Mouse (Mus musculus): Measurements from ENCODE around the gene Lrch3. TPM values are rescaled to one million over a fixed set of nuclear protein-coding genes. Genes with fewer than 3 reads are reported as not detected.
"Not testable (repeated sequence)": the region's sequence is repeated elsewhere in the genome, so short reads cannot be mapped to it uniquely, and the experiment has no call there.

Lrch3 gene
- total RNA-seq, 2 experiments from 2014 or later = 43.1 to 44.1 TPM

DNA sequence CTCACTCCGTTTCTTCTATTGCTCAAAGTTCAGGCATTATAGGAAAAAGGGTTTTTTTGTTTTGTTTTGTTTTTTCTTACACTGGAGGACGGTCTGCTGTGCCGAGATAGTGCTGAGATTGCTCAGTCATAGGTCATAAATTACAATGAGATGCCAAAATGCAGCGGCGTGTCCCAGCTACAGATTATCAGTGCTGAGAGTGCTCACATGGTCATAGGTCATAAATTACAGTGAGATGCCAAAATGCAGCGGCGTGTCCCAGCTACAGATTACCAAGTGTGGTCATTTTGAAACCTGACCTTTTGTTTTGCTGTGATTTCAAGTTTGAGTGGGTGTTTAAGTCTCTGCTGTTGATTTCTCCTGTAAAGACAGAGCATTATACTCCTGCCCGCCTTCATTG, 7.2 kb upstream of the Lrch3 start:
- DNase-seq (ENCODE audit: low spot score in 2 of 2) = no peak

DNA sequence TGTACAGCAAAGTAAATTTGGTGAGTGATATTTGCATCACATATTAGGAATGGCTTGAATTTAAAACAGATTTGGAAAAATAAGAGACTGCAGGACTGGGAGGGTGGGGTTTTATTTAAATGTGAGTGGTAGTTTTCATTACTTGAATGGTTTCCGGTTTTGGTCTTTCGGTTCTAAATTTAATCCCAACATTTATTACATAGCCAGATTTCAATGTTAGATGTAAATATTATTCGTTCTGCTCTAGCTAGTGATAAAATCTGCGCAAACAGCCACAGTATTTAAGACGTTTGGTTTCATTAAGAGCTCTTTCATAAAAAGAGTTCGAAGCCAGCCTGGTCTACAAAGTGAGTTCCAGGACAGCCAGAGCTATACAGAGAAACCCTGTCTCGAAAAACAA, 688 bp upstream of the Lrch3 start:
- no peak for DNase-seq (ENCODE audit: low spot score in 2 of 2)

DNA sequence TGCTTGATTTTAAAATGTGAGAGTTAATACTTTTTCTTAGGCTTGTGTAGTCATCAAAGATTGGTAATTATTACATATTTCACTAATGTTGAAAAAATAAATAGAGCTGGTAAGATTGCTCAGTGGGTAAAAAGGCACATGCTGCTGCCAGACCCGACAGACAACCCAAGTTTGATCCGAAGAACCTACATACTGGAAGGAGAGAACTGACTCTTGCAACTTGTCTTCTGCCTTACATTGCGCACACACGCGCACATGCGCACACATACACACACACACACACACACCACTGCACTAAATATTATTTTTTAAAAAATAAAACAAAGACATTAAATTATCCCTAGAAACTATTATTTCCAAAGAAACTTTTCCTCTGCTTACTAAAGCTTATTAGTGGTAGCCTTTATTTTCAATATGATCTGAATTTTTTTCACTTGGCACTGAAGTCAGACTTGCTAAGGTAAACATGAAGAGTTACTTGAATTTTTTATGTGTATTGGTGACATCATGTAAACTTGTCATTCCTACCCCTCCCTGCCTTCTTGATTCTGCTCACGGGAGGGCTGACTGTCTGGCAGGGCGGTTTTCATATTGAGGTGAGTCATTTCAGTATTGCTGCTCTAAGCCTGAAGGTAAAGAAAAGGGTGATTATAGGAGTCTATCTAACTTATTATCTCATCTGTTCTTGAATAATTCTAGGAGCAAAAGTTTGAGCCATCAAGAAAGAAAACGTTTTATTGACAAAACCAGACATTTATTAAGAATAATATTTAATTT, 1.6 kb downstream of the Lrch3 start:
- DNase-seq (ENCODE audit: low spot score in 2 of 2) = no peak

DNA sequence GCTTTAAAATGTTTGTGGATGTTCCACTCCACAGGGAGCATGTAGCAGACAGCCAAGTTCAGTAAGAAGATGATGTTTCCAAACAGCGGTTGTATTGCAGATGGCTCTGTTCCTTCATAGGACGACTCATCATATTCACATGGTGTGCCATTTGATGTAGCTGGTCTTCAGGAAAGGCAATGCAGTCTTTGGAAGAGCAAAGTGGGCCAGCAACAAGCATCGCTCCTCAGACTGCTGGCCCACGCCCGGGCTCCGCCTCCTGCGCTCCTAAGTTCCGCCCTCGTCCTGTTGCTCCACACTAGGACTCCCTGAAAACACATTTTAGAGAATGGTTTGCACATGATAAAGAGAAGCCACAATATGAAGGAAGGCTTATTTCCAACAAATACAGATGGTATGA, 12.7 kb downstream of the Lrch3 start:
- not testable (repeated sequence) for DNase-seq (ENCODE audit: low spot score in 2 of 2)

DNA sequence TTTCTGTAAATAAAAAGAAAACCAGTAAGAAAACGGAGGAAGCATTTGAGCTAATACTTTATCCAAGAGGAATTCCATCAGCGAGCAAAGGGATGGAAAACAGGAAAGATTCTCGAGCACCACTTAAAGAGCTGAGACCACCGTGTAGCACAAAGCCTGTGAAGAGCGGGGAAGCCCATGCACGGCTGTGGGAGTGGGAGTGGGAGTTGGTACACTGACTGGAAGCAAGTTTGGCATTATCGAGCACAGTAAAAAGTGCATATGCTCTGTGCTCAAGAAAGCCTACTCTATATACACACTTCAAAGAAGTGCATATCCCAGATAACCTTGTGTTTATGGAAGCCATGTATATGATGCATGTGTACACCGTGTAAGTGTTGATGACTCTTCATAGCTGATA, 13.1 kb downstream of the Lrch3 start:
- no peak for DNase-seq (ENCODE audit: low spot score in 2 of 2)

DNA sequence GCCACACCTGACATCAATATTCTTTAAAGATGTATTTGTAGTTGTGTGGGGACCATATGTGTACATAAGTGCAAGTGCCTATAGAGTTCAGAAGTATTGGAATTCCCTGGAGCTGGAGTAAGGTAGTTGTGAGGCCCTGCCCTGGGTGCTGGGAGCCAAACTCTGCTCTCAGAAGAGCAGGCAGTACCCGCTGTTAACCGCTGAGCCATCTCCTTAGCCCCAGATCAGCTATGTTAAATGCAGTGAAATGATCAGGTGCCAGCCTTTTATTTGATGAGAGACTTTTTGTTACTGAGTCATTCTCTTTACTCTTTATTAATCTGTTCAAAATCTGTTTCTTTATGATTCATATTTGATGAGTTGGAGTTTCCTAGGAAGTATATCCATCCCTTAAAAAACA, 16.0 kb downstream of the Lrch3 start:
- no peak for DNase-seq (ENCODE audit: low spot score in 2 of 2)

DNA sequence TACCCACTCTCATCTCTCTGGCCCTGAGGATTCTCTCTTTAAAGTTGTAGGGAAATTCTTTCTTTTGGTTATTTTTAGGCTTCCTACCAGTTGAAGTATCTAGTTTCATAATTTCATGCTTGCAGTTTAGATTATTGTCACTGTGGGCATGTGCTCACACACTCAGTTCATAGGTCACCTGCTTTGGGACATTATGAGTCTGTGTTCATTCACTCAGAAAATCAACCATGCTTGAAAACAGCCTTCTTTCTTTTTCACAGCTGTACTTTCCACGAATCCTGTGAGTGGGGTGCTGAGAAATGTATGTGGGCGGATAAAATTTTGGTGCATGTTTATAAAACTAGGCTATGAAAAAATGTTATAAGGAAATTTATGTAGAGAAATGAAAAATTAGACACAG, 20.6 kb downstream of the Lrch3 start:
- DNase-seq (ENCODE audit: low spot score in 2 of 2) = no peak

DNA sequence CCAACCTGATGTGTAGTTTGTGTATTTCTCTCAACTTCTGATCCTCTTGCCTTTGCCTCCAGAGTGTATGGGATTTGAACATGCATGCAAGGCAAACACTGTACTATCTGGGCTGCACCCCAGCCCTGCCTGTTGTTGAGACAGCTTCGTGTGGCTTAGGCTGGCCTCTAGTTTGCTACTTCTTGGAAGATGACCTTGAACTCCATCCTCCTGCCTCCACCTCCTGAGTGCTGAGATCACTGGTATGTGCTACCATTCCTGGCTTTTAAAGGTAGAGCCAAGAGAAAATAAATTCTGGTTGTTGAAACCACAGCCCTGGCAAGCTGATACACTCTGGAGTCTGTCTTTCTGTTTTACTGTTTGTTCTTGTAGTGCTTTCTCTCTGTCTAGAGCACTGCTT, 21.2 kb downstream of the Lrch3 start:
- DNase-seq (ENCODE audit: low spot score in 2 of 2) = no peak

DNA sequence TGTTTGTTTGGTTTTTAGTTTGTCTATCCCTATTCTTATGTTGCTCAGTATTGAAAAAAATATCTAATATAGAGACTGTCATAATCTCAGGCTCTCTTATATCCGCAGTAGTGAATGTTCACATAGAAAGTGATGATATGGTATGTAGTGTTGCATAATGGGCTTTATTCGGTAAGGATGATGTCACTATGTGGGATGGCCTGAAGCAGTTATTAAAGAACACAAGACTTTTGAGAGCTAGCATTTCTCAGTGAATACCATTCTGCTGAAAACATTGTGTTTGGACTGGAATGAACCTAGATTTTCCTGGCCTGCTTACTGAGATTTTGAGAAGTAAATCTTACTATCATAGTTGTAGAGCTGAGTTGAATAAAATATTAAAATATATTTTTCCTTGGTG, 23.5 kb downstream of the Lrch3 start:
- DNase-seq (ENCODE audit: low spot score in 2 of 2) = no peak

DNA sequence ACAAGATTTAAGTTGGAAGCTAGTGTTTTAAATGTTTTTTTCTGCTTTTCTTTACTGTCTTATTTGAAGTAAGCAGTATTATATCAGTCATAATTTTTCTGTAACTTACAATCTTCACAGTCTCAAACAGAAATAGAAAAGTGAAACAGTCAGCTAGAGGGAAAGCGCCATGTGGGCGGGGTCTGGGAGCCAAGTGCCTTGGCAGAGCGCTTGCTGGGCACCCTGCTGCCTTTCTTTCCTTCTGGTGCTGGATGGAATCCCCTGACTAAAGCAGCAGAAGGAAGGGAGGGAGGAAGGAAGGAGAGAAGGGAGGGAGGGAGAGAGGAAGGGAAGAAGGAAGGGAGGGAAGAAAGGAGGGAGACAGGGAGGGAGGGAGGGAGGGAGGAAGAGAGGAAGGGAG, 25.4 kb downstream of the Lrch3 start:
- DNase-seq (ENCODE audit: low spot score in 2 of 2) = not testable (repeated sequence)

DNA sequence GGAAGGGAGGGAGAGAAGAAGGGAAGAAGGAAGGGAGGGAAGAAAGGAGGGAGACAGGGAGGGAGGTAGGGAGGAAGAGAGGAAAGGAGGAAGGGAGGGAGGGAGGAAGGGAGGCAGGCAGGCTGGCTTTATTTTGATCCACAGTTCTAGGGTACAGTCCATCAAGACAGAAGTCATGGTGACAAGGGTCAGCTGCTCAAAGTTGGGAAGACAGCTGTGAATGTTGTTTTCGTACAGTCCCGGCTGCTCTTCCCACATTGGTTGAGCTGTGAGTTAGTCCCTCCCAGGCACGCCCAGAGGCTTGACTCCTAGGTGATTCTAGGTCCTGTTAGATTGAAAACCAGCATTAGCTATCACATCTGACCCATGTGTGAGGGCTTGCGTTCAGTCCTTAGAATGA, 25.8 kb downstream of the Lrch3 start:
- DNase-seq (ENCODE audit: low spot score in 2 of 2) = not testable (repeated sequence)

DNA sequence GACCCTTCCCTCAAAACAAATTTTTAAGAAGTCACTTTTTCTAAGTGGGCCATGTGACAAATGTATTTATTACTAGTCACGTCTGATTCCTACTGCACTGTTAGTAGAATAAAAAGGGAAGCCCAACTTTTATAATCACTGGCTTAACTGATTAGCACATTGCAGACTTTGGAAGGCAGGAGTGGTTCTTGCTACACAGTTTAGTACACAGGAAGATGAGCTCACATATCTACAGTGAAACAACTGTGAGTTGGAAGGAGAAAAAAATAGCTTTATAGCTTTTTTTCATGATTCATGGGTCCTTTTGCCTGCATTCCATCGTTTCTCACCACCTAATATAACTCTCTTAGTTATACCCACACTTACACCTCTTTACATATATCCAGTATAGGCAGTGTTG, 27.3 kb downstream of the Lrch3 start:
- DNase-seq (ENCODE audit: low spot score in 2 of 2) = not testable (repeated sequence)

DNA sequence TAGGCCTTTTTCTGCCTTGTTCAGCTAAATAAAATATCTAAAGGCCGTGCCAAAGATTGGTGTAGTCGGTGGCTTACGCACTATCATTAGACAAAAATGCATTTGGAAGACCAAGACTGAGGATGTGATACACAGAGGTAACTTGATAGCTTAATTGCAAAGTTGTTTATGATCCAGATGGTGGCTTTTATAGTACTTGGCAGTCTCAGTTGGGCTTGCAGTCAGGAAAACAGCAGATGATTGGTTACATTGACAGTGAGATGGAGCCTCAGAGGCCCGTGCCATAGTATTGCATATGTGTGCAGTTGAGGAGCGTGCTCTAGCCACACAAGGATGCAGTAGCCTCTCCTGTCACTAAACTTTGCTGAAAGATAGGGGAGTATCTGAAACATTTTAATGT, 28.8 kb downstream of the Lrch3 start:
- DNase-seq (ENCODE audit: low spot score in 2 of 2) = no peak

DNA sequence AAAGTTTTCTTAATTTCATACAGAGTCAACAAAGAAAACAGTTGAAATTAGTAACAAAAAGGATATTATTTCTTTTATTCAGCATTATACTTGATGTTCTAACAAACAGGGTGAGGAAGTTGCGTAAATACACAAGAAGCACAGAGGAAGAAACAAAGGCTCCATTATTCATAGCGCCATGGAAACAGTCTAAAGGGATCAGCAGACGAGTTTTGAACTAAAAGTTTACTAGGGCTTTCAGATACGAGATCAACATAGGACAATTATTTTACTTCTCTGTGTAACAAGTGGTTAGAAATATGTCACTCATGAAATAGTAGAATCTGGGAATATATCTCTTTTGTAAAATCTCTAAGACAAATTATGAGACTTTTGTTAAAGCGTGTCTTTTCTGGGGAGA, 31.5 kb downstream of the Lrch3 start:
- DNase-seq (ENCODE audit: low spot score in 2 of 2) = no peak

DNA sequence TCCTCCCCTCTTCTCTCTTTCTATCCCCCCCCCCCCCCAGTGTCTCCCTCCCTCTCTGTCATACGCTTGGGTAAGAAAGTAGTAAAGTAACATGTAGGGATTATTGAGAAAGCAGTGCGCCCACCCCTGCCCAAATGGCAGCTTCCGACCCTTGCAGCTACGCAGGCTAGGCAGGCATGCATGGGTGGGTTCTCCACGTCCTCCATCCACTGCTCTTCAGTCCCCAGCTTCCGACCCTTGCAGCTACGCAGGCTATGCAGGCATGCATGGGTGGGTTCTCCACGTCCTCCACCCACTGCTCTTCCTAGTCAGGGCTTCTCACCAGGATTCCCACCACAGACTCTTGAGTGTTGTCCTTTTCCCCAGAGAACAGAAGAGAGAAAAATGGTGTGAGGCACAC, 34.1 kb downstream of the Lrch3 start:
- no peak for DNase-seq (ENCODE audit: low spot score in 2 of 2)

DNA sequence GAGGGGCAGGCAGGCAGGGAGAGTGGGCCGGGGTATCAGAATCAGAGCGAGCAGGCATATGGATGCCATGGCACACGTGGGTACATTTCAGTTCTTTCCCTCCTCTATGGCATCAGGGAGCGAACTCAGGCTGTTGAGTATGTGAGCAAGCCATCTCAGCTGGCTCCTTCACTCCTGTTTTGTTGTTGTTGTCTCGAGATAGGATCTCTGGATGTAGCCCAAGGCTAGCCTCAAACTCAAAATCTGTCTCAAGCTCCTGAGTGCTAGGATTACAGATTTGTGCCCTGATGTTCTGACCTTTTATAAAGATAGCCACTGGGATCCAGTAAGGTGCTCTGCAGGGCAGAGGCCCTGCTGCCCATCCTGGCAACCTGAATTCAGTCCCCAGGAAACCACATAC, 34.8 kb downstream of the Lrch3 start:
- no peak for DNase-seq (ENCODE audit: low spot score in 2 of 2)

DNA sequence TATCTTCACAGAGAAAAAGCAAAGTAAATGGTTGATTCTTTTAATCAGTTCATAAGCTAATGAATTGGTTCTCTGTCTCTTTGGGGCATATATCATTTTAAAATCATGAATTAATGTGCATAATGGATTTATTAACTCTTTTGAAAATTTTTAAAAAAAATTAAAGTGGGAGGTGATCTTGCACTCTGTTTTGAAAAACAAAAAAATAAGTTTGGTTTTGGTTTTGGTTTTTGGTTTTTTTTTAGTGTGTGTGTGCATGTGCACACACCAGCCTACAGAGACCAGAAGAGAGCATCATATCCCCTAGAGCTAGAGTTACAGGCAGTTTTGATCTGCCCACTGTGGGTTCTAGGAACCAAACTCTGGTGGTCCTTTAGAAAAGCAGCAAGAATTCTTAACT, 35.4 kb downstream of the Lrch3 start:
- no peak for DNase-seq (ENCODE audit: low spot score in 2 of 2)

DNA sequence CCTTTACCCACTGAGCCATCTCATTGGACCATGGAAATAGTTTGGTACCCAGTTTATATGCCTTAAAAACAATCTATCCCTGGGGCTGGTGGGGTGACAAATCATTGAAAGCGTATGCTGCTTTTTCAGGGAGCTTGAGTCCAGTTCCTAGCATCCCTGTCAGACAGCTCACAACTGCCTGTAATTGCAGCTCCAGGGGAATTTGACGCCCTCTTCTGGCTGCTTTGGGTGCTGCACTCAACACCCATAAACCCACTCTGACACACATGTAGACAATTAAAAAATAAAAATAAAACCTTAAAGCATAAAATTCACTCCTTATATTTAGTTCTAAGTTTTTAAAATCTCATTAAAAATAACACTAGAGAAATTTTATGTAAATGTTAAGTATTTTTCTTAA, 37.2 kb downstream of the Lrch3 start:
- no peak for DNase-seq (ENCODE audit: low spot score in 2 of 2)

DNA sequence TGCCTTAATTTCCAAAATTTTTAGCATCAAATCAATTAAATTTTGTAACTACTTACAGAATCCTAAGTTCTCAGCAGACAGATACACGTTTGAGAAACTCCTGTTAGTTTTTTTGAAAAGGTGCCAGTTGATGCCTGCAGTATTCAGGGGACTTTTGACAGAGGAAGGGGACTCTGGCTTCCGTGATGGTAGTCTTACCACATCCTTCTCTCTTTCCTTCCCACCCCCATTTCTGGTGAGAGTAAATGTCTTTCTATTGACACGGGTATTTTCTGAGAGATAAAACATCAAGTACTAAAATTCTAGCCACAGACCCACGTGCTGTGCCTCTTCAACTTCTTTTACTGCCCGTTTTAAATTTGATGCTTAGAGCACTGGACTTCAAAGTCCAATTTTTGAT, 39.9 kb downstream of the Lrch3 start:
- DNase-seq (ENCODE audit: low spot score in 2 of 2) = no peak

DNA sequence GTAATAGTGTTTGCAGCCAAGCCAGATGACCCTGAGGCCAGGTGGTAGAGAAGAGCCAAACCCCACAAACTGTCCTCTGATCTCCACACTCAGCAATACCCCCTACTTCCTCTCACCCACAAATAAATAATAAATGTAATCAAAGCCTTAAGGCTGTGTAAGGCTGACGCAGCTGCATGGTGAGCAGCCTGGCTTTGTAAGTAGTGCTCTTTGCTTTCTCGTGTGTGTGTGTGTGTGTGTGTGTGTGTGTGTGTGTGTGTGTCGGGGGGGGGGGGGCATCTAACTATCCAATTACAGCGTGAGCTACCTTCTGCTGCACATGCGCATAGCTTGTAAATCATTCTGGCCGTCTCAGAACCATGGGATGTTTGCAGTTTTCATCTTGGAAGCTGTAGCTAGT, 40.4 kb downstream of the Lrch3 start:
- no peak for DNase-seq (ENCODE audit: low spot score in 2 of 2)

DNA sequence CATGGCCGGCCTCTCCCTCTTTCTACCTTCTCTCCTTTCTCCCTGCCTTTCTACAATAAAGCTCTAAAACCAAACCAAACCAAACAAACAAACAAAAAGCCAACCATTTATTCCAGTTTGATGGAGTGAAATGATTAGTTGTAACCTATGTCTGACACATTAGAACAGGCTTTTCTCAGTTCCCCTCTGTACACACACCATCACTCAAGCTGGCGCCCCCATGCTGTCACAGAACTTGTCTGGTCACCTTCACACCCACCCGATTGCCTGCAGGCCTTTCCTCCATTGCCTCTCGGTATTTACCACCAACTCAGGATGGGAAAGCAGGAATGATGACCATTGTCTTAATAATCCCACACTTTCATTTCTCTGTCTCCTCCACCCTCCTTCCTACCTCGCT, 43.0 kb downstream of the Lrch3 start:
- no peak for DNase-seq (ENCODE audit: low spot score in 2 of 2)

DNA sequence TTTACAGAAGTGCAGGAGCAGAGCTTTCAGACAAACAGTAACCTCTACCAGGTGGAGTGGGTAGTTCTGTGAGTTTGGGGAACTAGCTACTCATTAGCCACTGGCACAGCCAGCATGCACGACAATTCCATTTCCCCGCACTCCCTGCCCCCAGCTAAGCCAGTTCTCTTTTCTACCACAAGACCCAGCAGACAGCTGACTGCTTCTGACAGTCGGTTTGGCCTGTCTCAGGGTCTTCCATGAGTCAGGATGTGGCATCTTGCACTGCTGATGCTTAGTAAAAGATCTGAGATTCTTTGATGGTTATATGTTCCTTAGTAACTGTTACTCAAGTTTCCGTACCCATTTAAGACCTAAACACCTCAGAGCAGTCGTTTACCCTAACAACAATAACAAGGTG, 58.6 kb downstream of the Lrch3 start:
- no peak for DNase-seq (ENCODE audit: low spot score in 2 of 2)

DNA sequence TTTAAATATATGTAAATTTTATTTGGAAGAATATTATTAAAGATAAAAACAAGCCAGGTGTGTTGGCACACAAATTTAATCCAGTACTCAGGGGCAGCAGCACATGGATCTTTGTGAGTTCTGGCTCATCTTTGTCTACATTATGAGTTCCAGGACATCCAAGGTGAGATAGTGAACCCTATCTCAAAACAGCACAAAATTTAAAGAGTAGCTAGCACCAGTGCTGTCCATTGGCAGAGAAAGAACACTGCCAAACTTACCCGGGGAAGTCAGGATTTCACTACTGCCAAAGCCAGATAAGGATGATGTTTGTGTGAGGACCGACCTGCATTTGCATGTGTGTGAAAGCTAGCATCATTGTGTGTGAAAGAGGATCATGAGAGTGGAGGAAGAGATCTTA, 59.1 kb downstream of the Lrch3 start:
- no peak for DNase-seq (ENCODE audit: low spot score in 2 of 2)

DNA sequence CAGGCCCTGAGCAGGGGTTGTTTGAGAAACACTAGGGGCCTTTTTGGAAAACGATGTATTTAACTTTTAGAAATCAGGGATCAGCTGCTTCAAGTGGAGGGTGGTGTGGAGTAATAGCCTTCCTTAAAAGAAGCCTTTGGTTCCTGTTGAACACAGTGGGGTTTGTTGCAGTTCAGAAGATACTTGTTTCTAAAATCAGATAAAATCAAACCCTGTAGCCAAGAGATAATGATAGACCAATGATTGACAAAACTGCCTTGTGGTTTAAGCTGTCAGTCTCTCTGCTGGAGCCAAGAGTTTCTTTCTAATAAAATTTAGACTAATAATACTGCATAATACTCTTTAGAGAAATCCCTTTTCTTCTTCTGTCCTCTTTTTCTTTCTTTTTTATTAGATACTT, 66.3 kb downstream of the Lrch3 start:
- no peak for DNase-seq (ENCODE audit: low spot score in 2 of 2)

All from adrenal gland, postnatal 4 days (tissue).